Mouse (Mus musculus) brain, adult 2 months (tissue): Measurements from ENCODE around the gene Sptb.
A peak's percentile ranks its signal among the peaks of the same experiment; 100 is the strongest.

Experiments
- DNase-seq: peaks from one replicate; pipeline ENCODE4 v3.0.0; 2011; ENCODE audit warnings: low read depth, low spot score

Sptb gene

DNA sequence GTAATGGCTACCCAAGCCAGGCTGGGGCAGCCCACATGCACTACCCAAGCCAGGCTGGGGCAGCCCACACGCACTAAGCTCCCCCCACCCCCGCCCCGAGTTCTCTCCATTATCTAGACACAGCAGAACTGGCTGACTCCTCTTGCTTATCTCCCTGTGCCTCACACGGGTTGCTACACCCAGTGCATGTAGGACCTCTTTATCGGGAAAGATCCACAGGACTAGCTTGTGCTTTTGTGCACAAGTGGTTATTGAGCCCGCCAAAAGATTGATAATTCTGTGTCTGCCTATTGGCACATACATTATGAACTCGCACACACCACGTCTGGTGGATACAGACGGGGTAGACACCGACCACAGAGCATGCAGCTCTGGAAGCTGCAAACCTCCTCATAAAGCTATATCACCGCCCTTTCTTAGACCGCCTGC is 36.5 kb downstream of the Sptb start:
- DNase-seq, result no peak

DNA sequence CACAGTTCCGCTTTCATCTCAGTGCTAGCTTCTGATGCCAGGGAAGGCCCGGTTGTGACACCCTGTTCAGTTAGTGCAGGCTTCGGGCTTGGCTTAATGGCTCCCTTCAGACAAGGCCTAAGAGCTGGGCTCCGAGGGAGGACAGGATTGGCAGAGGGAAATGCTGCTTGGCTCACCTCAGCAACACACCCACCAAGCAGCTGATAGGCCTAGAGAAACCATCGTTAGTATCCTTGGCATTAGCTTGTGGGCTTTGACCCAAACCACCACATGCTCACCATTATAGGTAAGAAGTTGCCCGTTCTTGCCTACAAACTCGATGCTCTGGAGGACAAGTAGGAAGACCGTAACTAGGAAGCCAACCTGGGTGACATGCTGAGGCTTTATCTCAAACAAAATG is 38.3 kb downstream of the Sptb start:
- DNase-seq, result peak; percentile 86

DNA sequence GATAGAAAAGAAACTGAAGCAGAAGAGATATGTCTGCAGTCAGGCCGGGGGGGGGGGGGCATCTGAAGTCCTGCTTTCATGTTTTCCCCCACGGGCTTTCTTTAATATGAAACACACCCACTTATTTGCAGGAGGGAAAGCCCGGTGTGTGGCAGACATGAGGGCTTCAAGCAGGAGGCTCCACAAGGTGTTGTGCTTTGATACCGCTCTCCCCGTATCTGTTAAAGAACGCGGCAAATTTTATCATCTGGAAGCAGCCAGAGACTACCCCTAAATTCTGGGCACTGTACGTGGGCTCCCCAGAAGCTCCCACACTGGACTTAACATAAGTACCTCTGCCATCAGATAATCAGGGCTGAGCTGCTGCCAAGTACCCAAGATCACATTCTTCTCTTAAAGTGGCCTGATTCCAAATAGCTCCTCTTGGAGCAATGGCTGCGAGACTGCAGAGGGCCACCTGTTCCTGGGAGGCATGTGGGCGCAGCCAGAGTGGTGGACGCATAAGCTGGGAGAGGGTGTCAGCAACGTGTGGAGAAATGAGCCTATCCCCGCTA is 39.7 kb downstream of the Sptb start:
- DNase-seq, result peak; percentile 85

DNA sequence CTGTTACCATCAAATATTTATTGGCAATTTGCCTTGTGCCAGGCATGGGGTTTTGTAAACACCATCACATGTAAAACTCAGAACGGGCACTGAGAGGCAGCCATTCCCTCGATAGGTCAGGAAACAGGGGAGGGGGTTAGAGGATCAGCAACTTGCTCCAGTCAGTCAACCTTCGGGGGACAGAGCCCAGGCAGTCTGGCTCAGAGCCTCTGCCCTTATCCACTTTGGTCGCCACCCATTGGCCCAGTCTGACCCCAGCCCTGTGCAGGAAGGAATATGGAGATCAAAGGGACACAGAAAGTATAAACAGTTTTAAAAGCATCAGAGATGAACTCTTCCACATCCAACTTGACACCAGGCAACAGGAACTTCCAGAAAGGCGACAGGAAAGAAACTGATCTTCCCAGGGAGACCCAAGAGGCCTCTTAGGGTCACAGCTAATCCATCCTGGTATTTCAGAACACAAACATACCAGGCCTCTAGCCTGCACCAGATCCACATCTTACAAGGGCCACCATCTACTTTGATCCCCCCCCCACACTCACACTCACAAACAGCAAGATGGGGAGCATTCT is 40.3 kb downstream of the Sptb start:
- no peak for DNase-seq

DNA sequence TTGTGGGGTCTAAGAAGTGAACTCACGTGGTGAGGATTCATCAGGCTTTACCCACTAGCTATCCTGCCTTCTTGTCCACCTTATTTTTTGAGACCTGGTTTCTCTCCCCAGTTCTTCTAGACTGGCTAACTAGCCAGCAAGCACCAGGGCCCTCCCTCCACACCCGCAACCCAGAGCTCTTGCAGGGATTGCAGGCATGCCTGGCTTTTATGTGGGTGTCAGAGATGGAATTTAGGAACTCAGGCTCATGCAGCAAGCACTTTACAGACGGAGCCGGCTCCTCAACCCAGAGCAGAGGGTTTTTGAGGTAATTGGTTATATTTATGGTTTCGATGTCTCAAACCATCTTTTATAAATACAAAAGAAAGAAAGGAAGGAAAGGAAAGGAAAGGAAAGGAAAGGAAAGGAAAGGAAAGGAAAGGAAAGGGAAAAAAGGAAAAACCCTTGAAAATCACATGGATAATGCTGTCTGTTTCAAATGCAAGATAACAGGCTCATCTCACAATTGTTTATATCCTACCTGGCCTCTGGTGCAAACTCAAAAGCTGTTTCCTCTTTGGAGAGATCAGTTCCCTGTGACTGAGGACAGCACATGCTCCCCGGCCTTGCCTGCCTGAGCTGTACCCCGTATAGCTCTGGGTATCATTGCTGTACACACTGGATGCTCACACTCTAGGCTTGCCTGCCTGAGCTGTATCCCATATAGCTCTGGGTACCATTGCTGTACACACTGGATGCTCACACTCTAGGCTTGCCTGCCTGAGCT is 41.5 kb downstream of the Sptb start:
- DNase-seq, result peak; percentile 56

DNA sequence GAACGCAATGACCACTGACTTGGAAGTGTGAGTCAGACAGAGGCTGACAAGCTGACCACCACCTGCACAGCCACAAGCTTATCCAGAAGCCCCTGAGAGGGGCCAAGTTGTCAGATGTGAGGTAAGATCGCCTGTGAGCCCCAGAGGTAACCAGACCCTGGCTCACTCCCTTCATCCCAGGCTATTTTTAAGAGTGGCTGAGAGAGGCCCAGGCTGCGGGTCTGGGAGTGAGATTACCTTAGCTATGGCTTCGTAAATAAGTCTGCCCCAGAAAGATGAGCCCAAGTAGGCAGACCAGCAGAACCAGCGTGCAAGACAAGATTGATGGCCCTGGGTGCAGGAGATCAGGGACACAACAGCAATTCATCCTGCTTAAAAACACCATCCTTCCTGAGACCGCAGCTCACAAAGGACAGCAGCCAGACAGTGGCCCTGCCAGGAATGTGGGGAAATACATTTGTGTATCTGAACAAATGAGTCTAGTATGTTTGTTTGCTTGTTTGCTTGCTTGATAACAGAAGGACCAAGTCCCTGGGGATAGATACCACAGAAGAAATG is 58.5 kb downstream of the Sptb start:
- DNase-seq, result no peak

DNA sequence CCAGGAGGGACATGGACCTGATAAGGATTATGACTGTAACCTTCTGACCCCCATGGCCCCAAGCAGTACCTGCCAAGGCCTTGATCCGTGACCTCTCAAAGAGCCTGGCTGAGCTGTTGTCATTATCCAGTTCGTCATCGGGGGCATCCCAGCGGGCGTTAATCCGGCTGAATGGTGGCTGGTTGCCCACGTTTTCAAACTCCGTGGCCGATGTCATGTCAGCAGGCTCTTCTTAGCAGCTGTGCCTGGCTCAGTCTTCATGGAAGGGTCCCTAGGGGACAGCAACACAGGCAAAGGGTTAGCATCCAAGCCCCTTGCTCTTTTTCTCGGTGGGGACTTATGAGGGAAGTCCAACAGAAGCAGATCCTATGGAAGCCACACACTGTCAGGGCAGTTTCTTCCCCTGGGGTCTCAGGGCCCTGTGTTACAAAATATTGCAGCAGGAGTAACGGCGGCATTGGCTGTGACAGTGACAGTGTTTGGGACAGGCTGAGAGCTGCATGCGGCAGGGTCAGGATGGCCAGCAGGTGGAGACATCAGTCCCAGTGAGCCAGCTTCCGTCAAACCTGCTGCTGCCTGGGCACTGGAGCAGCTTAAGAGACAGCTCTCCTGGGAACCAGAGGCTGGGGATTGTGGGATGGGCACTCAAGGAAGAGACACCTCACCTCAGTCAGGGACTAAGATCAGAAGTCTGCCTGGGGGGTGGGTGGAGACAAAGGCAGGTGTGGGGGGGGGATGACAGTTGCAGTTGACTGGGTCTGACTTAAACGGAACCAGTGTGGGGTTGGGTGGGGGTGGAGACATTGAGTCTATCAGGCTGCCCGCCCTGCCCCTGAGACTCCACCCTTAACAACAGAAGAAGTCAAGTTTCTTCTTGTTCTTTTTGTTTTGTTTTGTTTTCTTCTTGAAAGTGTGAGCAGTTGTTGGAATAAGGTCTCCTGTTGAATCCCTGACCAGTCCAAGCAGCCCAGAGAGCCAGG is 60.3 kb downstream of the Sptb start:
- peak; percentile 92 for DNase-seq

DNA sequence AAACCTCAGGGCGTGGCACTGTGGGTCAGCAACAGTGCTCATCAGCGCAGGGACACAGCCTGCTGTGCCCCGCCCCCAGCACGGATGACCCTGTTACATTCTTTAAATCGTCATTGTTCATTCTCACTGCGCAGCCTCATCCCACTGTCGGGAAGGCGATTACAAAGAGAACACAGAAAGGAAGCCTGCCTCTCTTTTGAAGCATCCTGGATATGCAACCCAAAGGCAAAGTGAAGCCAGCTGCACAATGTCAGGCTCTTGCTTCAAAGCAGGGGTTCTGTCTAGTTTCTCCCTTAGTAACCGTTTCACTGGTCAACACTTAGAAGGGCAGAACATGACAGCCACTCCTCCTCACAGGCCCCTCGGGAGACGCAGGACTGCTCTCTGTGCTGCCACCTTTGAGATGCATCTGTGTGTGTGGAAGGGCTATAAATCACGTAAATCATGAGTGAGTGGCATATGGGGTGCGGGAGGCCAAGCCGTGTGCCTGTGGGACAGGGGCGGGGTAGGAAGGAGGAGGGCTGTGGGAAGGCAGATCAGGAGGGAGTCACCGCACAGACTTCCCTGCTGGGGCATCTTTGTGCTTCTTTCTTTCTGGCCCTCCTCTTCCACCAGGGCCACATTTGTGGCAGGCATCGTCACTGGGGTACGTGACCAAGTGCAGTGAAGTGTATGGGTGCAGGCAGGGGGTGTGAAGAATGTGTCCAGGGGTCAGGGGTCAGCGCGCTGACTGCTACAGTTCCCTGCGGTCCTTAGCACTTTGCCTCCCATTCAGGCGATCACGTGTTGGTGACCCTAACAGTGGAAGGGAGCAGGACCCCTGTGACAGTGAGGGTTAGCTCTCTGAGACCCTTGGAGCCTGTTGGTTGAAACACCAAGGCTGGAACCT is 64.9 kb downstream of the Sptb start:
- DNase-seq, result no peak

DNA sequence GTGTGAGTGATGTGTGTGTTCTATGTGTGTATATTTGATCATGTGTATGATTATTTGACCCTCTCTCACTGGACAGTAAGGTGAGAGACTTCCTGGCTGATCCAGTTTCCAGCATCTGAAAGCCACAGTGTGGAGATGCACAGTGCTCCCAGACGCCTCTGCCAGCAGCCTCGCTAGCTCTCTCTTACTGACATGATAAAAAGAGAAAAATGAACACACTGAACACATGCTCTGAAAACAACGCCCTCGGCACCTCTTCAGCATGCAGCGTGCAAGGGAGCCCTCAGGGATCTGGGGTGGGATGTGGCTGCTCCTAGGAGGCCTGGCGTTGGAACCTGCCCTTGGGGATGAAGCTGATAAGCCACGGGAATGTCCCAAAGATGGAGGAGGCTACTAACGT is 66.7 kb downstream of the Sptb start:
- peak; percentile 56 for DNase-seq

DNA sequence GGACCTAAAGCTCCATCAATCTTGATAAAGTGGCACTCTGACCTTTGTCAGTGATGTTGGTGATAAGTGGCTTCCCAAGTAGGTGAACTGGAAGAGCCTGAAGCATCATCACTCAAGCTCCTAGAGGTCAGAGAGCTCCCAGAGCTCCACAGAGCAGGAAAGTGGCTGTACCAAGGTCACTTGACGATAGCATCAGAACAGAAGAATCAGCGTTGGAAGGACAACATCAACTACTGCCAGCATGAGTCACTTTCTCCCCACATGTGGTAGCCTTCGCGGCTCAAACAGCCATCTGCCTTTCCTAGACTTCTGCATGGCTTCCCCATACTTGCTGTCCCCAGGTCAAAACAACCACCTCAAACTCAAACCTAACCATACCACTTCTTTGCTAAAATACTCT is 67.7 kb downstream of the Sptb start:
- DNase-seq, result peak; percentile 76

DNA sequence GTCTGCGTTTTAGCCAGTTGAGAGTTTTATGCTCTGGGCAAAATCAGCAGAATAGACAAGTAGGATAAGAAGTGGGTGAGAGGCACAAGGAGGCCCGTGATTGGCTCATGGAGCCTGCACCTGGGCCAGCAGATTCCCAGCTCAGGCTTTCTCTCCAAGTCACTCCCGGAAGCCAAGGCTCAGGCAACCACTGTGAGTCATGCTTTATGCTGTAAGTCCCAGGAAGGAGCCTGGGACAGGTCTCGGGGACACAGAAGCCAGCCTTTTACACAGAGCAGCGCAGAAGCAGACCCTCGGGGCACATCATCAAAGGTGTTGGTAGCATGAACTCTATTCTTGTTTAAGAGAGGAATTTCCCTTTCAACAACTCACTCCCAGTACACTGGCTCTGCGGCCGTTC is 69.7 kb downstream of the Sptb start:
- DNase-seq, result peak; percentile 90

DNA sequence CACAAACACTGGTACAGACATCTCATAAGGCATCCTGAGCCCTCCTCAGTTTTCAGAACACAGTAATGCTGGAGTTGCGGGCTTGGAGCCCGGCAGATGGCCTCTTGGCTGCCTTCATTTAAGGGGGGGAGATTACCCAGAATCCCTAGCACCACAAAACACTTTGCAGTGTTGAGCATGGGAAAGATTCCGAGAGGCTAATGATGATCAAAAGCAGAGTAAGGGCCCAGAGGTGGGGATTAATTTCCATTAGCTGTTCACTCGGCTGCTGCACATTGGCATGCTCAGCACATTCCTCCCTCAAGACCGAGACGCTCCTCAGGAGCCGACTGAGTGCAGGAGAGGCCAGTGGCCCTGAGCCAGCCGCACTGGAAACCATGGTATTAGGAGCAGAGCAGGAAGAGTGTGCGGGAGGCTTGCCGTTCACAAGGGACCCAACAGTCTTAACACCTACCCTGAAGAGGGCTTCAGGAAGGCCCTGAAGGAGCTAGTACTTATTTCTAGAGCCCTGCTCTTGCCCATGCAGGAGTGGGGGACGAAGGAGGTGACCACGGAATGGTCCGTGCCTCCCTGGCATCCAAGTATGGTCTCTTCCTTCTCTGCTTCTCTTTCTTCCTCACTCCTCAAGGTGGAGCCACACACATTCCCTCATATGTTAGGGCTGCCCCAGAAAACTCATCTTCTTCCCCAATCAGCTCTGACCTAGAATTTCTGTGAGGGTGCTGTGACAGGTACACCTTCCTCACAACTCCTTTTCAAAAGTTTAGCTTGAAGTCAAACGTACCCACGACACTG is 75.3 kb downstream of the Sptb start:
- peak; percentile 89 for DNase-seq

DNA sequence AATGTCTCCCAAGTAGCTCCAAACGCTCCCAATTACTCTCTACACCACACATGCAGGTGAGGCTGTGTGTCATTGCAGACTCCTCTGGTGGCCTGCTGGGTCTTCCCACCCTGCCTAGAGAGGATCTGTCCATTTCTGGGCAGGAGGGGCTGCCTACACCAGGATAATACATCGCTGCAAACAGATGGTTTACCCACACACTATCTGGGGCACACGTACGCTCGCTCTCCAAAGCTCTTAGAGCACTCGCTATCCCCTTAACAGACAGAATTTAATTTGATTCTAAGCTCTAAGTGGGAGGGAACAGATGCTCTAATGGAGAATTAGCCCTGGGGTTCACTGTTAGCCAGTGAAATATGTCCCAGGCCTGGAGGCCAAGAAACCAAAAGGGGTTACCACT is 87.0 kb downstream of the Sptb start:
- peak; percentile 76 for DNase-seq

DNA sequence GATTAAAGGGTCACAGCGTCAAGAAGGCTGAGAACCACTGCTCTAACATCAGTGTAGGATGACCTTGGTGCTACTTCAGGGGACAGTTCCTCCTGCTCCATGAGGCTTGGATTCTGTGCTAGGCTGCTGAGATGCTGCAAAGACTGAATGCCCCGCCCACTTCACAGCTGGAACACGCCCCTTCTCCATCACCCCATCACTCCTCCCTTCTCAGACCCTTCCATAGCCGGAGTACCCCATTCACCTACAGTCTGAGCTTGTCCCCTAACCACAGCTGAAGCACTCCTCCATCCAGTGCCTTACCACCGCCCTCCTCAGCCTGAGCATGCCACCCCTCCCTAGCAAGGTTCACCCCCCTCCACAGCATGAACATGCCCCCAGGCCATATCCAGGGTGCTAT is 90.5 kb downstream of the Sptb start:
- no peak for DNase-seq

DNA sequence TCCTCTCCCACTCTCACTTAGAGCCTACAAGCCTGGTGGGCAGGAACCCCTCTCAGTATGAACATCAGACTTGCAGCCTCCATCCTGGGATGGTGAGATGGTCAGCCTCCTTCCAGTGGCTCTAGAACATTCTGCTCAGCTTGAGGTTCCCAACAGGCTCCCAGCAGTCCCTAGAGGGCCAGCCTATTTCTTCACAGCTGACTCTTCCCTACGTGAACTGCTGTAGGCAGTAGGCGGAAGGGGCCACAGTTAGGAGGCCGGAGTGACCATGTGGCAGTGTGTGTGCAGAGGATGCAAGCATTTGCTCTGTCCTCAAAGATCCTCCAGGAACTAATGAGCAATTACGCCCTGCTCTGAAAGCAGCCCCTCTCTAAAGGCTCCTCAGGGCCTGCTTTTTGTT is 92.2 kb downstream of the Sptb start:
- no peak for DNase-seq

DNA sequence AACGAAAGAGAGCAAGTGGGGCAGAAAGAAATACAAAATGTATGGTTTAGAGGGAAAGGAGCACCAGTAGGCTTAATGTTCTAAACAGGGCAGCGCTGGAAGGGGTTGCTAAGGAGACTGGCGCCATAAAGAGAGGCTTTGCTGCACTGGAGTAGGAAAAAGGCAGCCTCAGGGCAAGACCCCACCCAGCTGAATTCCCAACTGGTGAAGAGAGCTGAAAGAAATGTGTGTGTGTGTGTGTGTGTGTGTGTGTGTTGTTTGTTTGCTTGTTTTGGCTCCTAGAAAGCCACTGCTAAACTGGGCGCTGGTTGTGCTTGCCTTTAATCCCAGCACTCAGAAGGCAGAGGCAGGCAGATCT is 94.8 kb downstream of the Sptb start:
- DNase-seq, result no peak

DNA sequence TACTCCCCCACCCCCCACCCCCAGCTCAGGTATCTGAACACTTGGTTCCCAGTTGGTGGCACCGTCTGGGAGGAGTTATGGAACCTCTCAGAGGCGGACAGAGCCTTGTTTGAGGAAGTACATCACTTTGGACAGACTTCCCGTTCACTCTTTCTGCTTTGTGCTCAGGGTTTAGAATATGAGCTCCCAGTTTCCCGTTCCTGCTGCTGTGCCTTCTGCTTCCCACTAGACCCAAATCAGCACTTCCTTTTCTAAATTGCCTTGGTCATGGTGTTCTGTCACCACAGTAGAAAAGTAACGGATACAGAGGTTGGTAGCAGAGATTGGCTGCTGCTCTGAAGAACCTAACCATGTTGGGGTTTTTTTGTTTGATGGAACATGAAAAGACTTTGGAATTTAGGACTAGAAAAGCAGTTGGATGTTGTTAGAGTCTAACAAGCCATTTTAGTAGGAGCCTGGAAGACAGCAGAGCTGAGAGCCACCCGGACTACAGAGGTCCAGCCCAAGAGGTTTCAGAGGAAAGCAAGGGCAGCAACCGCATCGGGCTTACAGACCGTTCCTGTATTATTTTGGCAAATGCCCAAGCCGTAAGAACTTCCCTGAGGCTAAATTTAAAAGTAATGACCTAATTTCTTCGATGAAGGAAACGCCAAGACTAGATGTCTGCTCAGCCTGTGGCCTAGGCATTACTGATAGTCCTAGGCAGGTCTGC is 95.3 kb downstream of the Sptb start:
- peak; percentile 47 for DNase-seq

DNA sequence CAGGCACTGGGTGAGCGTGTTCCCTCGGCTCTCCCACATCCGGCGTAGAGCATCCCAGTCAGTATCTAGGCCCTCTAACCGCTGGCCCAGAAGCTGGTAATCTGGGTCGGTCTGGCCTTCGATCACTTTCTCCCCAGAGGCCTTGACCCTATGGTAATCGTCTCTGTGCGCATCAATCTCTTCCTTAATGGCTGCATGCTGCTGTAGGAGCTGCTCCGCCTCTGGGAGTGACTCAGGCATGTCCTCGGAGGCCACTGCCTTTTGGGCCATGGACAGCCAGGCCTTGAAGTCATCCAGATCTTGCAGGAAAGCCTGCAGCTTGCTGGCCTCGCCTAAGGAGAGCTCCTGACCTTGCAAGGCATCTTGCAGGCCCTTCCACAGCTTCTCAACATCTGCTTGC is 97.7 kb downstream of the Sptb start:
- DNase-seq, result no peak

DNA sequence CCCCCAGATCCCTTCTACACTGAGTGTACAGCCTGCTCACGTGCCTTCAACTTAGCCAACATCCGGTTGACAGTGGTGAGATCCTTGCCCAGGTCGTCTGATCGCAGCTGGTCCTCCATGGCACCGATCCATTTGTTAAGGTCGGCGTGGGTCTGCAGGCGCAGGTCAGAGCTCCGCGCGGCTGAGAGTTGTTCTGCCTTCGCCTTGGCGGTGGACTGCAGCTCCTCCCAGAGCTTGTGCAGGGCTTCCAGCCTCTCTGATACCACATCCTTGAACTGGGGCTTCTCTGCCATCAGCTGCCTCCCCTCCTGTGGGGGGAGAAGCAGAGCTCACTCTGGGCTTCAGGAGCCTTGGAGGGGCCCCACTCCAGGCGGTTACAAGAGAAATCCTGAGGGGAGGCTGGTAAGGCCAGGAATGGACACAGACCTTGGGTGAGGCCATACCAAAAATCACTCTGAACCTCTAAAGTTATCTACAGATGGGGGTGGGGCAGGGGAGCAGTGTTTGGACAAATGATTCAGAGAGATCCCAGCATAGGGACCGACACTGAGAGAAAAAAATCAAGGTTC is 101.3 kb downstream of the Sptb start:
- no peak for DNase-seq
